Comparison of ENCODE assay signal across 8 mouse cellular contexts in genomic region chr7:5125549-5126406, GRCm38 (mm10). TPM values are rescaled to one million over a fixed set of nuclear protein-coding genes. Genes with fewer than 3 reads are reported as not detected.
DNase-seq lines count a peak whose midpoint lies in the region; ATAC-seq lines count a peak whose summit lies in the region.

TSS of gene Rasl2-9 (minus strand) at chr7:5125950.

- H3K27me3 ChIP-seq in hindbrain, embryonic 13.5 days: peaks cover 3% of the 10 kb centered on the region; the same call in 1 of the 2 replicates

- no peak within 1 kb of the TSS for H3K27ac ChIP-seq in hindbrain, embryonic 13.5 days

- no peaks in the 10 kb centered on the region for H3K36me3 ChIP-seq in hindbrain, embryonic 13.5 days

- peak within 1 kb of the TSS; percentile 41 for H3K4me3 ChIP-seq in hindbrain, embryonic 13.5 days

- peak; percentile 83; the same call in 1 of the 2 replicates for ATAC-seq in hindbrain, embryonic 13.5 days (ENCODE audit: low FRiP score)

- 0 out of 2 replicates have a peak, but pooled peaks cover 5% of the 10 kb centered on the region for H3K4me1 ChIP-seq in hindbrain, embryonic 13.5 days (replicated peaks)

- DNase-seq in R1 (ENCODE audit: low read depth, low spot score): peak; percentile 63
- DNase-seq in cerebellum, postnatal 25 days: peak; percentile 82 to 90
- DNase-seq in frontal cortex, postnatal 25 days (ENCODE audit: low spot score in 2 of 2): peak; percentile 67 to 70
- peak; percentile 78 to 86 for DNase-seq in layer of hippocampus, postnatal 25 days (ENCODE audit: extremely low spot score in 1 of 2, low spot score in 1 of 2)
- peak; percentile 81 for DNase-seq in lung, postnatal 10 days
- peak; percentile 70 for DNase-seq in ovary, postnatal 14 days (ENCODE audit: low spot score)
- DNase-seq in thymus, postnatal 10 days (ENCODE audit: low spot score in 2 of 2): peak; percentile 7 to 64

- H3K9me3 ChIP-seq in hindbrain, embryonic 13.5 days: no peaks in the 10 kb centered on the region

- H3K9ac ChIP-seq in hindbrain, embryonic 13.5 days: peak within 1 kb of the TSS; percentile 70

- H3K4me2 ChIP-seq in hindbrain, embryonic 13.5 days: peak within 1 kb of the TSS; percentile 60

- 19% methylated on average over 42 of the region's 42 CpGs for WGBS in hindbrain, embryonic 13.5 days

RNA-seq across cellular contexts. Expression of gene Rasl2-9, which starts in this region (rescaled TPM):
- 0.22 and 0.52 TPM in 2 replicates for polyA plus RNA-seq in hindbrain, embryonic 13.5 days (2015; fragmentation: Nextera tagmentation; extraction: Ambion mirVana)
- under 1 TPM in 1 of 2 experiments, not detected in 1; 0.49 TPM for total RNA-seq in layer of hippocampus, postnatal 25 days (2021)

Comparison
In these comparisons a context has a peak if more than half of its experiments do, and no peak if none do; other contexts are left out.
1. Peak in ATAC-seq, H3K4me3 ChIP-seq, H3K9ac ChIP-seq and H3K4me2 ChIP-seq in hindbrain, embryonic 13.5 days; RNA of the gene not detected or under 1 TPM.
2. Peak in DNase-seq in layer of hippocampus, postnatal 25 days; RNA of the gene not detected or under 1 TPM.
3. DNase-seq: peak in every context shown above with its lines; median percentile 86 in cerebellum, postnatal 25 days; 82 in layer of hippocampus, postnatal 25 days; 81 in lung, postnatal 10 days; 70 in ovary, postnatal 14 days; 68 in frontal cortex, postnatal 25 days; 63 in R1; 36 in thymus, postnatal 10 days.